ENCODE assay signal across 26 mouse cellular contexts in the genomic region with DNA sequence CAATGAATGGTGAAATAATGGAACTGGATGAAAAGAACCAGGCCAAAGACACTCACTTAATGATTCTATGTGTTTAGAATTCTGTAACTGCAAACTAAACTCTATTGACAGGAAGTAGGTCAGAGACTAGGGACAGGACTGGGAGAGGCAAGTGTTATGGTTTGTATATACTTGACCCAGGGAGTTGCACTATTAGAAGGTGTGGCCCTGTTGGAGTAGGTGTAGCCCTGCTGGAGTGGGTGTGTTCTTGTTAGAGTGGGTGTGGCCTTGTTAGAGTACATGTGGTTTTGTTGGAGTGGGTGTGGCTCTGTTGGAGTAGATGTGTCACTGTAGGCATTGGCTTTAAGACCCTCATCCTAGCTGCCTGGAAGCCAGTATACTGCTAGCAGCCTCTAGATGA.
"Had no signal": no experiment of that assay in that cellular context is flagged by ENCODE, and none has a peak within 500 bp of the region (broad histone marks: within the 10 kb centered on the region; RNA-seq: fewer than 3 reads in every experiment).

No protein-coding gene starts in this region.

- H3K4me3 ChIP-seq: layer of hippocampus, adult 2 months; limb, embryonic 12.5 days; limb, embryonic 15.5 days; megakaryocyte, embryonic 14.5 days; midbrain, embryonic 10.5 days; midbrain, embryonic 13.5 days; myocyte; neural tube, embryonic 12.5 days; neural tube, embryonic 15.5 days; stomach, embryonic 15.5 days had no signal

- H3K4me1 ChIP-seq: limb, embryonic 15.5 days; midbrain, embryonic 13.5 days; neural tube, embryonic 12.5 days; neural tube, embryonic 15.5 days had no signal

- H3K4me2 ChIP-seq: limb, embryonic 12.5 days; limb, embryonic 15.5 days; liver, embryonic 11.5 days; lung, embryonic 14.5 days; midbrain, embryonic 13.5 days; neural tube, embryonic 12.5 days; neural tube, embryonic 15.5 days; stomach, embryonic 15.5 days had no signal

- H3K9ac ChIP-seq: limb, embryonic 12.5 days; limb, embryonic 15.5 days; liver, embryonic 14.5 days; liver, postnatal 0 days; lung, embryonic 14.5 days; midbrain, embryonic 13.5 days; neural tube, embryonic 12.5 days; neural tube, embryonic 15.5 days; stomach, embryonic 15.5 days had no signal

- ATAC-seq: liver, postnatal 0 days; lung, postnatal 0 days; midbrain, embryonic 13.5 days; midbrain, embryonic 16.5 days had no signal

- H3K27ac ChIP-seq: layer of hippocampus, adult 2 months; limb, embryonic 12.5 days; limb, embryonic 15.5 days; liver, embryonic 14.5 days; midbrain, embryonic 10.5 days; midbrain, embryonic 13.5 days; neural tube, embryonic 12.5 days; neural tube, embryonic 15.5 days; stomach, embryonic 15.5 days had no signal

- H3K36me3 ChIP-seq: limb, embryonic 12.5 days; limb, embryonic 15.5 days; midbrain, embryonic 10.5 days; midbrain, embryonic 13.5 days; neural tube, embryonic 12.5 days; neural tube, embryonic 15.5 days; stomach, embryonic 15.5 days had no signal

- H3K9me3 ChIP-seq: limb, embryonic 12.5 days; limb, embryonic 15.5 days; midbrain, embryonic 10.5 days; midbrain, embryonic 13.5 days; neural tube, embryonic 12.5 days; neural tube, embryonic 15.5 days; stomach, embryonic 15.5 days had no signal

- DNase-seq: kidney, adult 18-20 months; kidney, adult 9 months; kidney, postnatal 14 days; layer of hippocampus, adult 9-11 months; left cerebral cortex, postnatal 4 days; liver, postnatal 0 days; lung, embryonic 14.5 days; right cerebral cortex, adult 18-20 months; right cerebral cortex, postnatal 14 days; right cerebral cortex, postnatal 4 days; thymus, adult 18-20 months; thymus, postnatal 36 days had no signal

- H3K27me3 ChIP-seq: limb, embryonic 12.5 days; limb, embryonic 15.5 days; midbrain, embryonic 13.5 days; neural tube, embryonic 12.5 days; neural tube, embryonic 15.5 days; stomach, embryonic 15.5 days had no signal
